Mouse (Mus musculus): ENCODE measurements at regions not wholly inside any gene's neighbourhood (a gene's known extent, or its start where the extent isn't known, plus 50 kb on each side); places are given as distances from the start of the nearest gene placed in this dataset.
"Not testable (repeated sequence)": the region's sequence is repeated elsewhere in the genome, so short reads cannot be mapped to it uniquely, and the experiment has no call there.

DNA sequence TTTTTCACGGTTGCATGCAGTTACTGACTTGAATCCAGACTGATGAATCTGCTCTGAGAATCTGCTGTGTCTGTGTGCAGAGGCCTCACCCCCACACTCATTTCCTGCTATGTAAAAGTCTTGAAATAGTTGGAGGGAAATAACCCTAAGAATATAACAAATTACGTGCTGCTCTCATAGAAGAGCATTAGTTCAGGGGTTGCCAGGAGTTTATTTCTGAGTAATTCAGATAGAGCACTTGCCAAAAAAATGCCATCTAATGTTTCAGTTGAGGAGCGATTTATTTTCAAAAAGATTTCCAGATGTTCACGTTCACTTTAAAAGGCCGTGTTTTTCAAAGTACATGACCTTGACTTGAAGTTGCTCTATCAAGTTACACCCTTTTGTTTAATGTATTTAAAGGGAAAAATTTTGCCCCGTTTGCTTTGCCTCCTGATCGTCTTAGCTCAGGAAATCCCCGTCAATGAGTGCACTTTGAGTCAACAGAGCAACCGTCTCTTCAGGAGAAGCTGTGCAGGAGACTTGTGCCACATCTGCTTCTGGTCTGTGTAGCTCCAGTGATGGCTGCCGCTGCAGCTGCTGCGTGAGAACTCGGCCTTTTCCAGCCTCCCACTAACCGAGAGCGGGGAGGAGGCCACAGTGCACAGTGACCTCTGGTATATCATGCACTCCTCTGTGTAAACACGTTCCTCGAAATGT is 50.9 kb upstream of the Sec61g start:
- in situ Hi-C loops (cut with MseI, MboI) = no loop called here

DNA sequence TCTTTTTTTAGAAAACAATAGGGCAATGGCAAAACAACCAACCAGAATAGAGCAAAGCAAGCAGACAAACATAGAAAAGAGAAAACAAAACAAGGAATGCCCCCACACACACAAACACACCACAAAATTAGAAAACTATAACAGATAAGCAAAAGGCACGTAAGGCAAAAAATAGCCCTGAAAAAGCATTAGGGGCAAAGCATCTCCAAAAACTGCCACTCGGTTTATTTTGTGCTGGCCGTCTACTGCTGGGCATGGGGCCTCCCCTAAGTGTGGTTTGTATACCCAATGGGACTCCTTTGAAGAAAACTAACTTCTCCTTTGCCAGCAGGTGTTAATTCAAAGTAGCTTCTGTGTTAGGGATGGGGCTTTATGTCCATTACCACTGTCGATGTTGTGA is 53.4 kb upstream of the Sec61g start:
- in situ Hi-C loops (cut with MseI, MboI) = no loop called here

DNA sequence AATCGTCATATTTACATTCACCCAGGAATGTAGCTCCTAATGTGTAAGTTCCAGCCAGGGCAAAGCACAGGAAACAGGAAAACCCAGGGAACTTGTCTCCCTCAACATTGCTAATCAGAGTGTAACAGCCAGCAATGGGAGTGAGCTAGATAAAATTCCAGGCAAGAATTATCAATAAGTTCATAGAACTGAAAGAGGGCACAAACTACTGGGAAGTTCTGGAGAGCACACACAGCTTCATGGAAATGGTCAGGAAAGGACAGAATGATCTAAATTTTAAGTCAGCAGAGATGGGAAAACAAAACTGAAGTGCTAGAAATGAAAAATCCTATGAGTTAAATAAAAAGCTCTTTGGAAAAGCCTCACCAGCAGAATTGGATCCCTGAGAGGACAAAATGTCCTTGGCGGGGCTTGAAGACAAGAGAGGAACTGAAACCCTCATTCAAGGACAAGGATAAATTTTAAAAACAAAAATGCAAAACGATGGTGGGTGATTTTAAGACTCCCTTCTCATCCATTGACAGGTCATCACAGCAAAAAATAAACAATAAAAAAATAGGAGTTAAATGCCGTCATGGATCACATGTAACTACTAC is 80.9 kb upstream of the Sec61g start:
- in situ Hi-C loops (cut with MseI, MboI) = no loop called here

DNA sequence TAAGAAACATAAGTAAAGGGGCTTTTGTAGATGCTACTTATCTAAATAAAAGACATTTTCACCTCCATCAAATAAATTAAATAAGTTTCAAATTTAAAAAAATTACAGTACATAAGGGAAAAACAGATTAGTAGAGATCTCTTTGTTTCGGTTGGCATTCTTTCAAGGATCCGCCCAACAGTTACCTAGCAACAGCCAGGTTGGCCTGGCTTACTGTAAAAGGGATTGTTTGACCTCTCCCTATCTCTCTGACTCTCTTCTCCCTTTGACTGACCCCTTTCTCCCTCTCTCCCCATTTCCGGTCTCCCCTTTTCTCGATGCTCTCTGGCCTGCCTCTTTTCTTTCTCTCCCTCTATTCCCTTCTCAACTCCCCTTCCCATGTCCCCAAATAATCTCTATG is 82.3 kb upstream of the Sec61g start:
- in situ Hi-C loops (cut with MseI, MboI) = no loop called here

DNA sequence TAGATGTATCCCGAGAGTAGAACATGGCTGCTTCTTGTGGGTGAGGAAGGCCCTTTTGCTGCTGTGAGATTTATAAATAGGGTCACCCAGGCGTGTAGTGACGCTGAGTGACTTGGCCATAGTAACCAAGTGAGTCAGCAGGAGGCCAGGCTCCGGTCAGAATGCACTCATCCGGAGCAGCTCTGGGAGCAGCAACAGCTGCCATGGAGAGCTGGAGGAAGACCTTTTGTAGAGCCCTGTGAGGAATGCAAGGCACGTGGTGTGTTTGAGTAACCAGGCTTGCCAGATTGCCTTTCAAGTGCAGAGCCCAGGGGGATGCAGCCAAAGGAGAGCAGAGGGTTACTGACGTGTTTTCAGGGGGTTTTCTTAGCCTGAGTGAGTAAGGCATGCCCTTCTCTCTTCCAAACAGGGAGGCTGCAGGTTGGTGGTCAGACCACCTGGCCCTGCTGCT is 83.2 kb upstream of the Sec61g start:
- in situ Hi-C loops (cut with MseI, MboI) = no loop called here

DNA sequence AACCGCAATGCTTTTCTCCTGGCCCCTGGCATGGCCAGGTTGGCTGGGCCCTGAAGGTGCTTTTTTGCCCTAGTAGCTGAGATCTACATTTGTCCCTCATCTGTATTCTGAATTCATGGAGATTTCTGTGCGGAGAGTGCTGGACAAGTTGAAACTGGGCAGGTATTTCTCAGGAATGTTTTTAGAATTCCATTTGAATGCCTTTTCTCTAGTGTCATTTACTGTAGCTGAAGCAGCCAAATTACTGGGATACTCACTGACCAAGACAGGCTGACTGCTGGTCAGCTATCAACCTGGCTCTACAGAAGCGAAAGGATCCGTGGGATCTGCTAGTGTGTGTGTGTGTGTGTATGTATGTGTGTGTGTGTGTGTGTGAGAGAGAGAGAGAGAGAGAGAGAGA is 83.7 kb upstream of the Sec61g start:
- in situ Hi-C loops (cut with MseI, MboI) = no loop called here

DNA sequence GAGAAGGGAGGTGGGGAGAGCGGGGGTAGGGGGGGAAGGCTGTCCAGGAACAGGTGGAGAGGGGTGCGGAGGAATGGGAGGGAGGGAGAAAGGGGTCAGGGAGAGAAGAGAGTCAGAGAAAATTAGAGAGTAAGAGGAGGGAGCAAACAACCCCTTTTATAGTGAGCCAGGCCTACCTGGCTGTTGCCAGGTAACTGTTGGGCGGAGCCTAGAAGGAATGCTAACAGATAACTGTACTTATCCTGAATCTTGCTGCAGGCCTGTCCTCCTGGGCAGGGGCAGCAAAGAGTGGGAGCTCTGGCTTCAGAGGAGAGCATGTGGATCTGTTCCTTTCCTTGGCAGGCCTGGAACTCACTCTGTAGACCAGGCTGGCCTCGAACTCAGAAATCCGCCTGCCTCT is 84.5 kb upstream of the Sec61g start:
- in situ Hi-C loops (cut with MseI, MboI) = no loop called here

DNA sequence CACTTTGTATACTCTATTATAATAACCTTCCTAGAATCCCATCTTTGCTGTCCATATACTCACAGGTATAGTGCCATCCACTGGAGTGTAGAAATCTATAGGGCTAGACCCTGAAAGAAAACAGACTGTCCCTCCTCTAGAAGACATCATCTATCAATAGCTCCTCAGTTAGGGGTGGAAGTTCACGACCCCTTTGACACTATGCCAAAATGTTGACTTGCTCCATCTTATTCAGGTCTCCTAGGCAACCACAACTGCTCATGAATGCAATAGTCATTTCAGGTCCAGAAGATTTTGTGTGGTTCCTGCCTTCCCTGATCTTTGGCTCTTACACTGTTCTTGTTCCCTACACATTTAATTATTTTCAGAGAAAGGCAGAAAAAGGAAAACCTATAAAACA is 86.5 kb upstream of the Sec61g start:
- in situ Hi-C loops (cut with MseI, MboI) = no loop called here

DNA sequence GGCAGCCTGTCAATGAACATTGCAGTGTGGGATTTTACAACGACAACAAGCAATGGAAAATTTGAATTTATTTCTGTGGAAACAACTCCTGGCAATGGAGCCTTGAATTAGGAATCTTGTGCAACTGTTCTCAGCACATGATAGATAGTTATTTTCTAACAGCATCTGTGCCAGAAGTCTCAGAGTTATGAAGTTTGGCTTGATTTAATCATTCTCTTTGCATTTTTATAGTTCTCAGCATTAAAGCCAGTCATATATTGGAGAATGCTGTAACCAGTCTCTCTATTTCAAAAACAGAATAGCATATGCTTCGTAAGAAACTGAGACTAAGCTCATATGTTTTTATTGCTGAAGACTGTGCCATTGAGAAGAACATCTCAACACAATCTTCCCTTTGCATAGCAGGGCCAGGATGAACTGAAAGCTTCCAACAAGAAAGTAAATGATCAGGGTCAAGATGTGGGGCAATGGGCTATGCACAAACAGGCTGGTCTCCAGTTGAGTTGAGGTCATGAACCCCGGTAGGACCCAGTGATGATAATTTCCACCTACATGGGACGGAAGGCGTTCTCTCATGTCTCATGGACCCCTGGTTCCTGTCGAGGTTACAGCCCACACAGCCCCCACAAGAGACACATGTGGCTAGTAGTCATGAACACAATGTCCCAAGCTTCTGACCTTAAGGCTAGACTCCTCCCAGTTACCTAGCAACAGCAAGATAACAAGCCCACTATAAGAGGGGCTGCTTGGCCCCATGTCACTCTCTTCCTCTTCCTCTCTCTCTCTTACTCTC is 89.0 kb upstream of the Sec61g start:
- in situ Hi-C loops (cut with MseI, MboI) = no loop called here

DNA sequence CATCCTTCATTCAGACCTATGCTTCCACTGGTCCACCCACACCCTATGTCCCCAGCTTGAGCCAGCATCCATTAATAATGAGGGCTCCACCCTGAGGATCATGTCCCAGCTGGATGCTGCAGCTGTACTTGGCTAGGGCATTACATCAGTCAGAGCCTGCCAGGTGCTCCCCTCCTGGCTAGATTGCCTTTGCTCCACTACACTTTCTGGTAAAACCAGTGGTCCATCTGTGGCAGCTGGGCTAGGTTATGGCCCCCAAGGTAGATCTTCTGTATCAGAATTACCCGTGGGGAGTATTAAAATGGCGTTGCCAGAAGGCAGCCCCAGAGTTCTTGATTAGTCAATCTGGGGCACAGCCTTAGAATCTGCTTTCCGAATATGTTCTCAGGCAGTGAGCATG is 94.7 kb upstream of the Sec61g start:
- in situ Hi-C loops (cut with MseI, MboI) = no loop called here

DNA sequence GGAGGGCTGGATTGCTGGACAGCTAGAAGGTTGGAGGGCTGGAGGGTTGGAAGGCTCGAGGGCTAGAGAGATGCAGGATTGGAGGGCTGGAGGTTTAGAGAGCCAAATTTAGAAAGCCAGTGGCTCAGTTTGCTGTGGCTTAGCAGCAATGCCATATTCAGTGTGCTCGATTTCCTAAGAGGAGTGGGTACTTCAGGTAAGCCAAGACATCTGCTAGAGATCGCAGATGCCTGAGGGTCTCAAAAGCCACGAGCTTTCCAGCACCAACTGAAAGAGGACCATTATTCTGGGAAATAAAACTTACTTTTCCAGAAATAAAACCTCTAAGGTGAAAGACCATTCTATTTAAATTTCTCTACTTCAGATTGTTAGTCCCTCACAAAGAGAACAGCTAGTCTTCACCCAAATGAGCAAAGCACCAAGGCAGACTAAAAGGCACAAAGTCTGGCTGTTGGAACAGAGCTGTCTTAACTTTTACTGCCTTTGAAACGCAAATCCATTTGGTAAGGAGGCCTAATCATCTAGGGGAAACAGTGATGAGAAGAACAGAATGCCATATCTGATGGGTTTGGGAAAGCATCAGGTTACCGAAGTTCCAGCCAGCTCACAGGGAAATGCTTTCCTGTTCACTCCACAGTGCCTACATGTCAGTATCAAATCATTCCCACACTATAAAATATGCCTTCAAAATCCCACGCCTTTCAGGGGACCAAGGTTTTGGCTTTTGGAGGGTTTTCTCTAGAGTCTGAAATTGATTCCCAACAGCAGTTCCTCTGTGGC is 98.3 kb upstream of the Sec61g start:
- in situ Hi-C loops (cut with MseI, MboI) = no loop called here

DNA sequence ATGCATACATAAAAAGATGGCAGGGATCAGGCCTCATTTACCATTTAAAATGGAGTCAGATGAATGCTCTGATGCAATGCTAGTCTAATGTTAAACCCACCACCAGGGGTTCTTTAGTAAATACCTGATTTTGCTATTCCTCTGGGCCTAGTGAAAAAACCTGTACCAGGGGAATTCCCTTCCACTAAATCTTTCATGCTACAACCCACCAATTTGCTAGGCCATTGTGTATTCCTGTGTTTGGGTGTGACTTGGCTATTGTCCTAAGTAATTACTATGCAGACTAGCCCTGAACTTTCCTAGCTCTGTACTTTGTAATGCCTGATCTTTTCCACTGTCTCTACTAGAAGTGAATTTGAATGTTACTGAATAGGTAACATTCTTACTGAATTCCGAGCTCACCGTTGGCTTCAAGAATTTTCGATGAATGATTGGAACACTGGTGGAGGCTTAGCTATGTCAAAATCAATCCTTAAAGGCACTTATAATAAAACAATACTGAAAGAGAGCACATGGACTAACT is 99.7 kb upstream of the Sec61g start:
- in situ Hi-C loops (cut with MseI, MboI) = not testable (repeated sequence)

DNA sequence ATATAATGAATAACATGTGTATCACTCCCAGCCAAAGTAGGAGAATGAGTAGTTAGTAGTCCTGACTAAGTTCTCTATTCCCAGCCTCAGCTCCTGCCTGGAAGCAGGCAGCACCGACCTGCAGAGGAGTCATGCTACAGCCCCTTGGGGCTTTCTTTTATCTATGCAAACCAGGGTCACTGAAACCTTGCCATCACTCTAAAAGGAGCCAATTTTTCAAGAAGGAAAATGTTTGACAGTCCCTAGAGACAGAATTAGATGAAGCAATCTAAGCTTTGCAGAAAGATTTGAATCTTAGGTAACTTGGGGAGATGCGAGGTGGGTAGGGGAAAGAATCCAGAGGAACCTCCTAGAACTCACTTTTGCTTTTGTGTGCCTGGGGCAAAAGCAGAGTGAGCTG is 103.5 kb upstream of the Sec61g start:
- in situ Hi-C loops (cut with MseI, MboI) = no loop called here

DNA sequence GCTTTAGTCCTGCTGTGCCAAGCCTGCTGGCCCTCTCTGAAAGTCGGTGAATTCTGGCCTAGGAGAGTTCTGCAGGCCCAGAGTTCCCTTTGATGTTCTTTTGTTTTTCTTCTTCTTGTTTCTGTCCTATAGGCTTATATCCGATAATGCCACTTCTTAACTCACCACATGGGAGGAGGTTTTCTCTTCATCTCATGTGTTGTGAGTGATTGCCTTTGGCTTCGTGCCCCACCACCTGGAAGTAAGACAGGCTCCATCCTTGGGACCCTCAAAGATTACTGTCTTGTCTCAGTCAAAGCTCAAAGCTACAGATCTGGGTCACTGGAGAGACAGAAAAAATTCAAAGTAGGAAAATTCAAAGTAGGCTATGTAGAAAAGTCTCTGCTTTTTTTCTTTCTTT is 104.2 kb upstream of the Sec61g start:
- in situ Hi-C loops (cut with MseI, MboI) = no loop called here

DNA sequence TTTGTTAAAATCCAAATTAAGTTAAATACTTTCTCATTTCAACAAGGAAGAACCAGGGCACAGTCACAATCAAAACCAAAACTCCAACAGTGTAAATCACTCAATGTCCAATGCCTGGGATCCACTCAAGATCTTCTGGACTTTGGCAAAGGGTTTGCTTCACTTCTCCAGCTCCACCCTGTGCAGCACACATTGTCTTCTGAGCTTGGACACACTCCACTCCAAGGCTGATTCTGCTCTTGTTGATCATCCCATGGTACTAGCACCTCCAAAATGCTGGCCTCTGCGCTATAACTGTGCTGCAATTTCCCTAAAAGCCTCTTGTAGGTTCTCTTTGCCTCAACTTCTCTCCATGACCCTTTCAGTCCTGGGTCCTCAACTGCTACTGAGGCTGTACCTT is 111.5 kb upstream of the Sec61g start:
- in situ Hi-C loops (cut with MseI, MboI) = no loop called here

DNA sequence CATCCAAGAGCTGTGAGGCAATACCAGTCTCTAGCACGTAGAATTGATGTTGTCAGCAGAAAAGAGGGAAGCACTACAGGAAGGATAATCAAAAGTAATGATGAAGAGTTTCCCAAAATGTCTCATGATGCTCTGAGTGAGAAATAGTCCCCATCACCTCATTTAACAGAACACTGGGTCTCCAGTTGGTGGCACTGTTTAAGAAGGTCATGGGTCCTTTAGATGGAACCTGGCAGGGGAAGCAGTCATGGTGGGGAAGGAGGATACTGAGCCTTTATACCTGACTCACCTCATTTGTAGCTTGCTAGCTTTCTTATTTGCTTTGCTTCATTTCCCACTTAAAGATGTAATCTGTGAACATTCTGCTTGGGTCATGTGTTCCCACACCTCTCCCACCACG is 115.4 kb upstream of the Sec61g start:
- in situ Hi-C loops (cut with MseI, MboI) = no loop called here

DNA sequence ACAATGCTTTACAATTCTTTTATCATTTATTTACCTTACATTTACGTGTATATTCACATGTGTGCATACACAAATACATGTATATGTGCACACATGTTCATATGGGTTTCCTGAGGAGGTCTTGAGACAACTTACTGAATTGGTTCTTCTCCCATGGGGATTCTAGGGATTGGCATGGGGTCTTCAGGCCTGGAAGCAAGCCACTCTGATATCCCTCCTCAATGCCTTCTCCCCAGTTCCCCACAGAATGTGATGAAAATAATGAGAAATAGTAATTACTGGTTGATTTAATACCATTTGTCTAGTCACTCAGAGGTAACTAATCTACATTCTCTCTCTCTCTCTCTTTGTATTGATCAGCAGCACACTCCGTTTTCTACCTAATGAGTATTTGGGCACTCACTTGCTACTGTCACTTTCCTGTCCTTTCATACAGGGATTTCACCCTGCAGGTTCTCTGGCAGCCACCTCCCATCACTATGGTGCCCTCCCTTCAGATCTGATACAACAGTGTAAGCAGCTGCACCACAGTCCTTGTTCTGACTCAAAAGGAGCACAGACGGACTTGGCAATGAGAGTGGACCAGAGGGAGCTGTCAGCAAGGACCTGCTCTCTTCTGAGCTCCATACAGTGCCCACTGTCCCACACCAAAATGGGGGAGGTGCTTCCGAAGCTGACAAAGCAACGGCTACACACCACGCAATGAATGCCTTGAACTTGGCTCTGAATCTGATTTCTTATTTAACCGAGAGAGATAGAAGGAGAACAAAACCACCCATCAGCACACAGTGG is 119.2 kb upstream of the Sec61g start:
- in situ Hi-C loops (cut with MseI, MboI) = no loop called here

DNA sequence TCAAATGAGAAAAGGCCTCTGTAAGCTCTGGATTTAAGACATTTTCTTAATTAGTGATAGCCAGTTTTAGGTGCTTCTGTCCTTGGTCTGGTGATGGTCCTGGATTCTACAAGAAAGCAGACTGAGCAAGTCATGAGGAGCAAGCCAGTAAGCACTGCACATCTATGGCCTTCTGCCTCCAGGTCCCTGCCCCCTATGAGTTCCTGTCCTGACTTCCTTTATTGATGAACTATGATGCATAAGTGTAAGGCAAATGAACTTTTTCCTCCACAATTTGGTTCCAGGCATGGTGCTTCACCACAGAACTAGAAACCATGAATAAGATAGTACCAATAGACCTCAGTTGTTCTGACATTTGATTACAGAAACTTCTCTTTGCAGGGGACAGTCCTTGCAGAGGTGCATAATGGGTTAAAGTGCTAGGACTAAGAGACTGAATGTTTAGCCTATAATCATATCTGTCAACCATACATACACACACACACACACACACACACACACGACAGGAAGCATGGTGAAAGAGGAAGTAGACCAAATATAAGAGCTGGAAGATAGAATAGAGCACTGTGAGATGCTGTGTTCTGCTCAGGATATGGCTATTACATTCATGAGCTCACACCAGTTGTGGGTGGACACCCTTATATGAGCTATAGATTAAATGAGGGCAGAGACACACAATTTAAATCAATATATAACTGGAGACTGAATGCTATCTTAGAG is 121.3 kb upstream of the Sec61g start:
- in situ Hi-C loops (cut with MseI, MboI) = no loop called here

DNA sequence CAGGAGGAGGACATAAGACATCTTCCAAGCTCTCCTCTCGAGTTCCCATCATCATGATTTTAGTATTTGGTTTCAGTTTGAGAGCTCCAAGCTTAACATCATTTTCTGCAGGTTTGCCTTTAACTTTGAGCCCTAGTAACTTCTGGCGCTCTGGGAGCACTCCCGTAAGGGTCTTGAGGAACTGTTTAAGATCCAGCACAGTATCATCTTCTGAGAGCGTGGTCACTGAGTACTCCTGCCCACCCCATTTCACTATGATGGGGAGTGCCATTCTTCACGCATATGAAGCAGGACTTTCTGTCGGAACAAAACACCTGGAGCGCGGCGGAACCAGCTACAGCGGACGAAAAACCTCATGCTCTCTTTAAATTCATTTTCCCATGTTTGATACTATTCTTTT is 116.2 kb upstream of the Egfr start:
- in situ Hi-C loops (cut with MseI, MboI) = not testable (repeated sequence)

DNA sequence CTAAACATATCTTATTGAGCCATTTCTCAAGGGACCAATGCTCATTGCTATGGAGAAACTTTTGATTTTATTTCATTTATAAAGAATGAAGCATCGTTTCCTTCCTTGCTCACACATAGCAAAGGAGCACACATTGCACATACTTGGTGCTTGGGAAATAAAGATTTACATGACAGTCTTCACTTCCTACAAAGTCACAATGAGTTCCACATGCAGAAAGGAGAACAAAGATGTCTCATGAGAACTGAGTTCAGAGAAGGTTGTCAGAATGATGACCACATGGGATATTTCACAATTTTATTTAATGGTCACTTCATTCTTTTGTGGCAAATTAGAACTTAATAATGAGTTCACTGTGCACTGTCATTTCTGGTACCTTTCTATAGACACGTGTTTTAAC is 114.3 kb upstream of the Egfr start:
- in situ Hi-C loops (cut with MseI, MboI) = no loop called here

DNA sequence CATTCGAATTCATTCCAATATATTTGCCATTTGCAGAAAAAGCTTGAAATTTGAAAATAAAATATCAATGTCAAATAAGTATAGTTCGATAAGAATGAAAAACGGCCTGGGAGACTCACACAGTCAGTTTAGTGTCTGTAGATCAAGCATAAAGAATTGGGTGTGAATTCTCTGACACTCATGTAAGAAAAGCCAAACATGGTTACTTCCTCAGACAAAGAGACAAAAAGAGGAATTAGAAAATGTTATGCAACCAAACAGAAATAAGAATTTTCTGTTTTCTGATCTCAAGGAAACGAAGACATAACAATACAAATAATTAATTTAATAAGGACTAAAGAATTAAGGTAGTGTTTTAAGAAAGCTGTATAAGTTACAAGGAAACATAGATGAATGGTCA is 113.7 kb upstream of the Egfr start:
- in situ Hi-C loops (cut with MseI, MboI) = no loop called here

All from mouse trophoblast stem cell (cell line).